Mouse (Mus musculus): ENCODE measurements at regions not wholly inside any gene's neighbourhood (a gene's known extent, or its start where the extent isn't known, plus 50 kb on each side); places are given as distances from the start of the nearest gene placed in this dataset.
A peak's percentile ranks its signal among the peaks of the same experiment; 100 is the strongest.

- H3K4me3 ChIP-seq (ENCODE audit: insufficient read depth, low read depth, low read length) = no peak overlapping the region
- no peak overlapping the region; the same call in 1 of the 2 replicates for H3K27ac ChIP-seq (replicated peaks; ENCODE audit: low read depth, low read length)
- H3K4me1 ChIP-seq (ENCODE audit: control insufficient read depth, insufficient read depth, insufficient read length, low read length) = no peaks in the 10 kb centered on the region; the same call in 1 of the 2 replicates
Observed at GRCm38 (mm10) chr9:62590407-62591195, 53.8 kb upstream of the Coro2b start.

GRCm38 (mm10) chr9:62591196-62591485 lies 54.3 kb upstream of the Coro2b start:
- no peak overlapping the region for H3K4me3 ChIP-seq (ENCODE audit: insufficient read depth, low read depth, low read length)
- no peak overlapping the region for H3K27ac ChIP-seq (replicated peaks; ENCODE audit: low read depth, low read length)
- H3K4me1 ChIP-seq (ENCODE audit: control insufficient read depth, insufficient read depth, insufficient read length, low read length) = no peaks in the 10 kb centered on the region; the same call in 1 of the 2 replicates

GRCm38 (mm10) chr9:62598056-62598455 lies 61.2 kb upstream of the Coro2b start:
- H3K4me3 ChIP-seq (ENCODE audit: insufficient read depth, low read depth, low read length) = no peak overlapping the region
- no peaks in the 10 kb centered on the region for H3K4me1 ChIP-seq (ENCODE audit: control insufficient read depth, insufficient read depth, insufficient read length, low read length)
- H3K27ac ChIP-seq (replicated peaks; ENCODE audit: low read depth, low read length) = no peak overlapping the region

- Histone ChIP-seq H3K4me1 (ENCODE audit: control insufficient read depth, insufficient read depth, insufficient read length, low read length) (no peaks in the 10 kb centered on the region), H3K27ac (replicated peaks; ENCODE audit: low read depth, low read length) (no peak overlapping the region), H3K4me3 (ENCODE audit: insufficient read depth, low read depth, low read length) (no peak overlapping the region)
Observed at GRCm38 (mm10) chr9:62598956-62599355, 62.1 kb upstream of the Coro2b start.

DNA sequence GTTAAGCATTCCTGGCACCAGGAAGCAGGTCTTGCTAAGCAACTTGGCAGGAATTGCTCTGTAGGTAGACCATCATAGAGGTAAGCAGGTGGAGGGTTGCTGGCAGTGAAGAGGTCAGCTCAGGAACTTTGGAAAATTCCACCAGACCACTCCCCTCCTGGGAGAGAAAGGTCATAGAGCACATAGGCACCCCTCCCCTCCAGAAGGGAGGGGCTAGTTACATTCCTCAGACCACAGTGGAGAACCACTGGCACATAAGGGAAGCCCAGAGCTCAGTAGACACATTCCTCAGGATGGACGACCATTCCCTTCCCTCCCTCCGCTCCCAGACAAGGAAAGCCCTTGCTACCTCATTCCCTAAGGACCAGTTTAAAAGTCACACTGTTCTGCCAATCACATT lies 67.1 kb upstream of the Itga11 start:
- no peak overlapping the region for H3K4me3 ChIP-seq (ENCODE audit: insufficient read depth, low read depth, low read length)
- no peaks in the 10 kb centered on the region for H3K4me1 ChIP-seq (ENCODE audit: control insufficient read depth, insufficient read depth, insufficient read length, low read length)
- no peak overlapping the region for H3K27ac ChIP-seq (replicated peaks; ENCODE audit: low read depth, low read length)

DNA sequence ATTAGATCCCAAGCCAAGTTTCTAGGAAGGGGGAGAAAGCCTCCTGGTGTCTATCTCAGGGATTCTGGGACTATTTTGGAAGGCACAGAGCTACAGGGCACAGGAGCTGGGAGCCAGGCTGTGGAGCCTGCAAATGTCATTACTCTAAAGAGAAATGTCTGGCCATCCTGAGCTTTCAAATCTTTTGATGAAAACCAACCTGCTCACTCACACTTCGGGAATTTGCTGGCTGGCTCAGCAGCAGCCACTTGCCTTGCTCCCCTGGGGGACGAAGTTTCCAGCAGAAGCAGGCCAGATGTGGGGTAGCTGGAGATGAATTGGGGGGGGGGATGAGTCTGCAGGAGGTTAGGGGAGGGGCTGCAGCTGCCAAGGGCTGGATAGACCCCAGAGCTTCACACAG lies 66.2 kb upstream of the Itga11 start:
- no peaks in the 10 kb centered on the region for H3K4me1 ChIP-seq (ENCODE audit: control insufficient read depth, insufficient read depth, insufficient read length, low read length)
- no peak overlapping the region for H3K27ac ChIP-seq (replicated peaks; ENCODE audit: low read depth, low read length)
- no peak overlapping the region for H3K4me3 ChIP-seq (ENCODE audit: insufficient read depth, low read depth, low read length)

DNA sequence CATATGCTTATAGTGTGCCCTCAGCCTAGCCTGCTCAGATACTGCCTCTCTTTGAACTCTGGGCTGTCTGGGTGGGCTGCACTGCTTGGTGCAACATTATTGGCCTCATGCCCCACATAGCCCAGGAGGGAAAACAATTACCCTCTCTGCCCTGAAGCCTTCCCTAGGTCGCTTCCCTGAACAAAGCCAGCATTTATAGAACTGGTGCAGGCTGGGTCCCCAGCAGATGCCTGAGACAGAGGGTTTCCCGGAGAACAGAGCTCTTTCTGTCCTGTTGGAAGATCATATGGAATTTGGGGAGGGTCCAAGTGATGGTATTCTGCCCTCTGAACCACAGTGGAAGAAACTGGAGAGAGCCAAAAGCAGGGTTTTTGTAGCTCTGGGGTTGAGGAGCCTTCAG lies 64.6 kb upstream of the Itga11 start:
- H3K27ac ChIP-seq (replicated peaks; ENCODE audit: low read depth, low read length) = no peak overlapping the region
- H3K4me3 ChIP-seq (ENCODE audit: insufficient read depth, low read depth, low read length) = no peak overlapping the region
- H3K4me1 ChIP-seq (ENCODE audit: control insufficient read depth, insufficient read depth, insufficient read length, low read length) = no peaks in the 10 kb centered on the region

GRCm38 (mm10) chr9:62613806-62614205 lies 63.8 kb upstream of the Itga11 start:
- H3K4me3 ChIP-seq (ENCODE audit: insufficient read depth, low read depth, low read length) = no peak overlapping the region
- no peak overlapping the region for H3K27ac ChIP-seq (replicated peaks; ENCODE audit: low read depth, low read length)
- H3K4me1 ChIP-seq (ENCODE audit: control insufficient read depth, insufficient read depth, insufficient read length, low read length) = no peaks in the 10 kb centered on the region

- H3K4me3 ChIP-seq (ENCODE audit: insufficient read depth, low read depth, low read length) = no peak overlapping the region
- no peaks in the 10 kb centered on the region for H3K4me1 ChIP-seq (ENCODE audit: control insufficient read depth, insufficient read depth, insufficient read length, low read length)
- H3K27ac ChIP-seq (replicated peaks; ENCODE audit: low read depth, low read length) = no peak overlapping the region
Observed at GRCm38 (mm10) chr9:62614950-62615349, 62.7 kb upstream of the Itga11 start.

DNA sequence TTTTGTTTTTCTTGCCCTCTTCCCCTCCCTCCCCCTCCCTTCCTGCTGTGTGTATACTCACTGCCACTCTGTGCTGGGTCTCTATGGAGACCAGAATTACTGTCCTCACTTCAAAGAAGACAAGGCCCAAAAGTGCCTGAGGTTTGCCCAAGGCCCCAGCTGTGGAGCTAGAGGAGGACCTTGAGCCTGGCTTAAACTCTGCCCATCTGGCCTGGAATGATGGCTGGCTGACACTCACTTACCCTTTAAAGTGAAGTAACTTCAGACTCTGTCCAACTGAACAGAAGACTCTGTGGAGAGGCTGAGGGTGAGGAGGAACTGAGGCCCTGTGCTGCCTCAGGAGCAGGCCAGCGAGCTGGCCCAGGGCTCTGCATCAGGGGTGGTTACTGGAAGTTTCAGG lies 61.8 kb upstream of the Itga11 start:
- Histone ChIP-seq H3K4me3 (ENCODE audit: insufficient read depth, low read depth, low read length) (no peak overlapping the region), H3K4me1 (ENCODE audit: control insufficient read depth, insufficient read depth, insufficient read length, low read length) (no peaks in the 10 kb centered on the region), H3K27ac (replicated peaks; ENCODE audit: low read depth, low read length) (no peak overlapping the region)

- Histone ChIP-seq H3K4me1 (ENCODE audit: control insufficient read depth, insufficient read depth, insufficient read length, low read length) (no peaks in the 10 kb centered on the region), H3K27ac (replicated peaks; ENCODE audit: low read depth, low read length) (no peak overlapping the region), H3K4me3 (ENCODE audit: insufficient read depth, low read depth, low read length) (no peak overlapping the region)
Observed at GRCm38 (mm10) chr9:62618994-62619393, 58.6 kb upstream of the Itga11 start.

- H3K4me3 ChIP-seq (ENCODE audit: insufficient read depth, low read depth, low read length) = no peak overlapping the region
- no peak overlapping the region for H3K27ac ChIP-seq (replicated peaks; ENCODE audit: low read depth, low read length)
- H3K4me1 ChIP-seq (ENCODE audit: control insufficient read depth, insufficient read depth, insufficient read length, low read length) = no peaks in the 10 kb centered on the region
Observed at GRCm38 (mm10) chr9:62620901-62621445, 56.7 kb upstream of the Itga11 start.

DNA sequence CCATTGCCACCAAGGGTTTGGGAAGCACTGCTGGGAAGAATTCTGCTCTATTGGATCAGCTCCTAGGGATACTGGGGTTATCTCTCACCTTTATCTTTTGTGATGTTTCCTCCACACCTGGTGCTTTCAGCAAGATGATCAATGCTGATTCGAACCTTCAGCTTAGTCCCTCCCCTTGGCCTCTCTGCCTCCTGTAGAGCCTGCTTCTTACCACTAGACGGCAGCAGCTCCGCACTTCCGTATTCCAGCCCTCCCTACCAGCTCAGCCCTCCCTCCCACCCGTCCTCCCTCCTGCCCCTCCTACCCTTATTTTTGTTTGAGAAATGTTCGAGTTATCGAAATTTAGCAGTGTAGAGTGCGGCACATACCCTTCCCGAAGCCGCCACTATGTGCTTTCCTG lies 55.5 kb upstream of the Itga11 start:
- Histone ChIP-seq H3K4me3 (ENCODE audit: insufficient read depth, low read depth, low read length) (no peak overlapping the region), H3K4me1 (ENCODE audit: control insufficient read depth, insufficient read depth, insufficient read length, low read length) (no peaks in the 10 kb centered on the region), H3K27ac (replicated peaks; ENCODE audit: low read depth, low read length) (no peak overlapping the region)

- H3K27ac ChIP-seq (replicated peaks; ENCODE audit: low read depth, low read length) = no peak overlapping the region
- no peaks in the 10 kb centered on the region for H3K4me1 ChIP-seq (ENCODE audit: control insufficient read depth, insufficient read depth, insufficient read length, low read length)
- no peak overlapping the region for H3K4me3 ChIP-seq (ENCODE audit: insufficient read depth, low read depth, low read length)
Observed at GRCm38 (mm10) chr9:62624562-62625044, 53.0 kb upstream of the Itga11 start.

DNA sequence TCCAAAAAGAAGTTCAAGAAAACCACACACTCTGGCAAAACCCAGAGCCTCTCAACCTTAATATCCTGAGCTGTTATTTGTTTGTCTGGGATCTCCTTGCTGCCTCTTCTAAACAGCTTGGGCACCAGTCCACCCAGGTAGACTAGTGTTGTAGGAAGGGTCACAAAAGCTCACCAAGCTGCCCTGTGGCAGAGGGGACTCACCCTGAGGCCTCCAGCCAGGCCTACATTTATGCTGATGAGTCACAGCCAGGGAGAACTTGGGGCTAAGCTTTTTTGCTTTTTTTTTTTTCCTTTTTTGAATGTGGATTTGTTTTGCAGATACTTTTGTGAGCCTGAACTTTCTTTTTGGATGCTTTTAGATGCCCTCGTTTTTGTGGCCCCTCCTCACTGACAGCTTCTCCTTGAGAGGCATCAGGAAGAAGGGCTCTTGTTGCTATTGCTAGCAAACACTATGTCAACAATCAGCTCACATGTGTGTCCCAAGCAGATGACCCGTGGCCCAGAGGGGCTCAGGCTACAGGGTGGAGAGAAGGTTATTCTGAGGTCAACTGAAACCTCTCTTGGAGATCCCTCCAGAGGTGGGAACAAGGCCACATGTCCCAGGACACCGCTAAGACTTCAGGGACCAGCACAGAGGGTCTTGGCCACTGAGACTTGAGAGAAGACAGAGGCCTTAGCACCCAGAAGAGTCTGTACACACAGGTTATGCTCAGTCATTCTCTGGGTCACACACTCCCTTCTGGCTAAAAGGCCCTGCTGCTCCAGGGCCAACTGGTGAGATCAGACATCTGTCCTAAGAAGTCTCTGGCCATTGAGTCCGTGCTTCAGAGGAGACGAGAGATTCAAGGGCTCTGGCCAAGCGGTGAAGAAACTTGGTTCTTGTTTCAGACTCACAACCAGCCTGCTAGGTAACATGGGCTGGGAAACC lies 50.3 kb upstream of the Itga11 start:
- H3K4me3 ChIP-seq (ENCODE audit: insufficient read depth, low read depth, low read length) = no peak overlapping the region
- peak overlapping the region; percentile 49; the same call in 1 of the 2 replicates for H3K27ac ChIP-seq (replicated peaks; ENCODE audit: low read depth, low read length)
- no peaks in the 10 kb centered on the region for H3K4me1 ChIP-seq (ENCODE audit: control insufficient read depth, insufficient read depth, insufficient read length, low read length)
